ENCODE assay signal across 9 mouse cellular contexts in genomic region chr1:191193657-191194424, GRCm38 (mm10). TPM values are rescaled to one million over a fixed set of nuclear protein-coding genes. Genes with fewer than 3 reads are reported as not detected.
A peak's percentile ranks its signal among the peaks of the same experiment; 100 is the strongest.
DNase-seq lines count a peak whose midpoint lies in the region; TF ChIP-seq lines count a peak whose summit lies in the region.
"Had no signal": no experiment of that assay in that cellular context is flagged by ENCODE, and none has a peak within 500 bp of the region (broad histone marks: within the 10 kb centered on the region; RNA-seq: fewer than 3 reads in every experiment).

No protein-coding gene starts in this region.

- peak overlapping the region; percentile 26 for H3K4me3 ChIP-seq in bone marrow macrophage, adult 2 months (ENCODE audit: insufficient read depth, low read length)
- H3K4me3 ChIP-seq in small intestine, adult 2 months (ENCODE audit: low read depth, low read length) = peak overlapping the region; percentile 31
- H3K4me3 ChIP-seq: limb, embryonic 15.5 days had no signal

- peaks cover 64% of the 10 kb centered on the region for H3K4me1 ChIP-seq in bone marrow macrophage, adult 2 months (ENCODE audit: control insufficient read depth, insufficient read depth, low read length)
- peaks cover 10% of the 10 kb centered on the region; the same call in 1 of the 2 replicates for H3K4me1 ChIP-seq in small intestine, adult 2 months (ENCODE audit: control insufficient read depth, insufficient read depth, insufficient read length, low read length)

- TF ChIP-seq CTCF in bone marrow macrophage, adult 2 months (IDR thresholded peaks at IDR 0.05; ENCODE audit: low read depth, low read length) = peak; percentile 24; the same call in 1 of the 2 replicates
- peak; percentile 64; the same call in 1 of the 2 replicates for TF ChIP-seq CTCF in small intestine, adult 2 months (IDR thresholded peaks at IDR 0.05; ENCODE audit: extremely low read depth, insufficient read length, insufficient replicate concordance, low read depth, low read length)

- no peak for TF ChIP-seq POLR2A in bone marrow macrophage, adult 2 months (IDR thresholded peaks at IDR 0.05; ENCODE audit: borderline replicate concordance, low read depth, low read length)
- TF ChIP-seq POLR2A in small intestine, adult 2 months (IDR thresholded peaks at IDR 0.05; ENCODE audit: low read depth, low read length) = no peak

- no peaks in the 10 kb centered on the region for H3K36me3 ChIP-seq in small intestine, adult 2 months (ENCODE audit: control insufficient read depth, insufficient read depth, low read length)
- H3K36me3 ChIP-seq: limb, embryonic 15.5 days had no signal

- H3K27ac ChIP-seq in bone marrow macrophage, adult 2 months (ENCODE audit: insufficient read depth, low read depth, low read length) = peak overlapping the region; percentile 82
- peak overlapping the region; percentile 64 for H3K27ac ChIP-seq in small intestine, adult 2 months (ENCODE audit: insufficient read depth, low read depth, low read length)
- H3K27ac ChIP-seq: limb, embryonic 15.5 days had no signal

- 6% methylated on average over 14 of the region's 14 CpGs for WGBS in small intestine, adult 2 months

- peak; percentile 95 for DNase-seq in heart, adult 11 months
- DNase-seq in heart, adult 9 months (ENCODE audit: low spot score in 2 of 2) = no peak
- DNase-seq in B cell, adult 2 months = peak; percentile 70 to 76
- DNase-seq in kidney, postnatal 10 days = peak; percentile 65
- no peak for DNase-seq in right cerebral cortex, postnatal 4 days
- no peak for DNase-seq in right cerebral cortex, adult 18-20 months

- no peaks in the 10 kb centered on the region for H3K27me3 ChIP-seq in small intestine, adult 2 months (ENCODE audit: control insufficient read depth, insufficient read depth, low read length)

RNA-seq across cellular contexts. Expression of gene Atf3, which starts 24.0 kb away (rescaled TPM):
- polyA plus RNA-seq in bone marrow macrophage, adult 2 months (2012; ENCODE audit: insufficient read depth, insufficient read length, missing spikeins) = 103 and 107 TPM in 2 replicates
- 7.8 and 41.0 TPM in 2 replicates for polyA plus RNA-seq in small intestine, adult 2 months (2012; rRNA removed)

RNA-seq across cellular contexts. Expression of gene Fam71a, which starts 29.2 kb away (rescaled TPM):
- polyA plus RNA-seq in bone marrow macrophage, adult 2 months (2012; ENCODE audit: insufficient read depth, insufficient read length, missing spikeins) = not detected in 2 replicates
- not detected in 2 replicates for polyA plus RNA-seq in small intestine, adult 2 months (2012; rRNA removed)
- polyA plus RNA-seq: limb, embryonic 15.5 days had no signal

Comparison
In these comparisons a context has a peak if more than half of its experiments do, and no peak if none do; other contexts are left out.
1. DNase-seq: peak in heart, adult 11 months (single experiment), B cell, adult 2 months (2 of 2) and kidney, postnatal 10 days (single experiment); none in heart, adult 9 months (0 of 2), right cerebral cortex, postnatal 4 days (single experiment) and right cerebral cortex, adult 18-20 months (single experiment).